Mouse (Mus musculus) monocyte, adult 5-6 weeks (primary cell): Measurements from ENCODE around the gene Wdr73. TPM values are rescaled to one million over a fixed set of nuclear protein-coding genes. Genes with fewer than 3 reads are reported as not detected.

Experiments
- total RNA-seq: library from RNA; stranded (forward); fragments of 200-1000, 200-491, 200-594 nt; gene quantifications from 3 replicates; pipeline ENCODE4 v1.2.3, GENCODE M21; 2017

Gene Wdr73
- total RNA-seq, 1 experiment from 2014 or later, result 25.2 TPM

Other genes starting within 250 kb of the Wdr73 start
- 15.6 to 23.1 TPM (median 18.1 TPM) in 3 replicates for gene Crtc3, start 212.4 kb downstream of the Wdr73 start, total RNA-seq
- 598 to 656 TPM (median 610 TPM) in 3 replicates for gene Iqgap1, start 75.3 kb downstream of the Wdr73 start, total RNA-seq
- 6.9 to 12.1 TPM (median 9.2 TPM) in 3 replicates for gene Zscan2, start 40.3 kb downstream of the Wdr73 start, total RNA-seq
- 1.6 to 7.3 TPM (median 3.1 TPM) in 3 replicates for gene Nmb, start 3.8 kb upstream of the Wdr73 start, total RNA-seq
- gene Sec11a, start 46.5 kb upstream of the Wdr73 start, total RNA-seq, result 316 to 442 TPM (median 424 TPM) in 3 replicates
- 24.9 to 45.0 TPM (median 31.7 TPM) in 3 replicates for gene Zfp592, start 92.4 kb upstream of the Wdr73 start, total RNA-seq
- 0.10 TPM in 1 of 3 replicates, not detected in the others for gene Alpk3, start 156.3 kb upstream of the Wdr73 start, total RNA-seq
- not detected in 3 replicates for gene Slc28a1, start 213.5 kb upstream of the Wdr73 start, total RNA-seq